In genomic region chr11:23497335-23497717, GRCm38 (mm10) we compare ENCODE assay signal across 8 mouse cellular contexts. TPM values are rescaled to one million over a fixed set of nuclear protein-coding genes. Genes with fewer than 3 reads are reported as not detected.
DNase-seq lines count a peak whose midpoint lies in the region; ATAC-seq lines count a peak whose summit lies in the region.

No protein-coding gene starts in this region.

- H3K4me2 ChIP-seq in intestine, embryonic 16.5 days (ENCODE audit: low read depth, low read length) = peak overlapping the region; percentile 75
- peak overlapping the region; percentile 64 for H3K4me2 ChIP-seq in limb, embryonic 15.5 days
- peak overlapping the region; percentile 69 for H3K4me2 ChIP-seq in midbrain, embryonic 15.5 days

- peak; percentile 44 to 57 for DNase-seq in spleen, postnatal 36 days (ENCODE audit: low spot score in 2 of 2)
- no peak for DNase-seq in spleen, postnatal 14 days (ENCODE audit: low spot score in 2 of 2)
- peak; percentile 63 for DNase-seq in cerebellum, adult 8-10 months
- peak; percentile 25 to 74 for DNase-seq in frontal cortex, adult 2 months (ENCODE audit: extremely low spot score in 1 of 2, low spot score in 1 of 2)
- DNase-seq in telencephalon, adult 2 months (ENCODE audit: low read depth, low spot score) = peak; percentile 44

- H3K9ac ChIP-seq in intestine, embryonic 16.5 days (ENCODE audit: low read depth, low read length) = peak overlapping the region; percentile 94
- H3K9ac ChIP-seq in limb, embryonic 15.5 days = peak overlapping the region; percentile 92
- H3K9ac ChIP-seq in midbrain, embryonic 15.5 days = peak overlapping the region; percentile 80

- H3K27me3 ChIP-seq in intestine, embryonic 16.5 days (replicated peaks; ENCODE audit: control insufficient read depth, insufficient read depth, low read length) = no peaks in the 10 kb centered on the region
- H3K27me3 ChIP-seq in limb, embryonic 15.5 days = no peaks in the 10 kb centered on the region
- H3K27me3 ChIP-seq in midbrain, embryonic 15.5 days (replicated peaks) = no peaks in the 10 kb centered on the region

- H3K36me3 ChIP-seq in intestine, embryonic 16.5 days (ENCODE audit: control insufficient read depth, insufficient read depth, low read length) = no peaks in the 10 kb centered on the region
- peaks cover 27% of the 10 kb centered on the region for H3K36me3 ChIP-seq in limb, embryonic 15.5 days
- peaks cover 16% of the 10 kb centered on the region for H3K36me3 ChIP-seq in midbrain, embryonic 15.5 days (replicated peaks)

- H3K9me3 ChIP-seq in intestine, embryonic 16.5 days (ENCODE audit: control insufficient read depth, low read length) = no peaks in the 10 kb centered on the region
- no peaks in the 10 kb centered on the region for H3K9me3 ChIP-seq in limb, embryonic 15.5 days
- H3K9me3 ChIP-seq in midbrain, embryonic 15.5 days = no peaks in the 10 kb centered on the region

- WGBS in intestine, embryonic 16.5 days = 0% methylated on average over 22 of the region's 22 CpGs
- WGBS in limb, embryonic 15.5 days = under 1% methylated on average over 22 of the region's 22 CpGs
- WGBS in midbrain, embryonic 15.5 days = 0% methylated on average over 22 of the region's 22 CpGs

- H3K4me1 ChIP-seq in intestine, embryonic 16.5 days (ENCODE audit: control insufficient read depth, insufficient read depth, low read length) = peaks cover 15% of the 10 kb centered on the region
- peaks cover 17% of the 10 kb centered on the region for H3K4me1 ChIP-seq in limb, embryonic 15.5 days
- H3K4me1 ChIP-seq in midbrain, embryonic 15.5 days = peaks cover 27% of the 10 kb centered on the region

- peak overlapping the region; percentile 82 for H3K4me3 ChIP-seq in intestine, embryonic 16.5 days (ENCODE audit: low read length)
- H3K4me3 ChIP-seq in limb, embryonic 15.5 days = peak overlapping the region; percentile 92
- H3K4me3 ChIP-seq in midbrain, embryonic 15.5 days = peak overlapping the region; percentile 69

- H3K27ac ChIP-seq in intestine, embryonic 16.5 days (ENCODE audit: low read length) = peak overlapping the region; percentile 96
- H3K27ac ChIP-seq in limb, embryonic 15.5 days = peak overlapping the region; percentile 97
- H3K27ac ChIP-seq in midbrain, embryonic 15.5 days = peak overlapping the region; percentile 94

- ATAC-seq in intestine, embryonic 16.5 days = peak; percentile 82
- ATAC-seq in limb, embryonic 15.5 days (ENCODE audit: insufficient number of reproducible peaks, low FRiP score, low TSS enrichment, low read depth) = peak; percentile 81
- ATAC-seq in midbrain, embryonic 15.5 days (replicated peaks) = peak; percentile 93

RNA-seq across cellular contexts. Expression of gene Ahsa2, which starts 0.5 kb away (rescaled TPM):
- 45.0 and 47.8 TPM in 2 replicates for polyA plus RNA-seq in frontal cortex, adult 2 months (2012; rRNA removed)
- 53.1 and 54.4 TPM in 2 replicates for polyA plus RNA-seq in intestine, embryonic 16.5 days (2015; fragmentation: Nextera tagmentation; extraction: Ambion mirVana)
- 81.7 and 83.2 TPM in 2 replicates for polyA plus RNA-seq in limb, embryonic 15.5 days (2015; fragmentation: Nextera tagmentation; extraction: Ambion mirVana)
- 106 and 113 TPM in 2 replicates for polyA plus RNA-seq in midbrain, embryonic 15.5 days (2015; fragmentation: Nextera tagmentation; extraction: Ambion mirVana)

RNA-seq across cellular contexts. Expression of gene 1700093K21Rik, which starts 23.6 kb away (rescaled TPM):
- polyA plus RNA-seq in frontal cortex, adult 2 months (2012; rRNA removed) = 0.99 and 1.8 TPM in 2 replicates
- not detected in 2 replicates for polyA plus RNA-seq in intestine, embryonic 16.5 days (2015; fragmentation: Nextera tagmentation; extraction: Ambion mirVana)
- not detected in 2 replicates for polyA plus RNA-seq in limb, embryonic 15.5 days (2015; fragmentation: Nextera tagmentation; extraction: Ambion mirVana)
- polyA plus RNA-seq in midbrain, embryonic 15.5 days (2015; fragmentation: Nextera tagmentation; extraction: Ambion mirVana) = 0.13 TPM in 2 replicates

Comparison
In these comparisons a context has a peak if more than half of its experiments do, and no peak if none do; other contexts are left out.
1. DNase-seq: peak in spleen, postnatal 36 days (2 of 2), cerebellum, adult 8-10 months (single experiment), frontal cortex, adult 2 months (2 of 2) and telencephalon, adult 2 months (single experiment); none in spleen, postnatal 14 days (0 of 2).
2. Peak in every context shown above with its lines, with median percentiles within 50 percentile points of each other: ATAC-seq, H3K27ac ChIP-seq, H3K4me2 ChIP-seq, H3K4me3 ChIP-seq and H3K9ac ChIP-seq.